Mouse (Mus musculus) liver, adult (tissue): Measurements from ENCODE around the gene Alg12.

Experiments
- GATA4 ChIP-seq: IDR thresholded peaks from 2 replicates; pipeline ENCODE4 v1.6.1; 2014; ENCODE audit warnings: mild to moderate bottlenecking, low read length; ENCODE audit not compliant: insufficient replicate concordance

Gene Alg12

GRCm38 (mm10) chr15:88819026-88819905 lies at the start of gene Alg12, which contains the start of gene Creld2:
Alg12 (minus strand) TSS chr15:88819318.
Creld2 (plus strand) TSS chr15:88819646.
- TF ChIP-seq GATA4 = peak; percentile 89; the same call in 1 of the 2 replicates

- peak; percentile 34; the same call in 1 of the 2 replicates for TF ChIP-seq GATA4
Measured at GRCm38 (mm10) chr15:88868024-88868742, 49.1 kb upstream of the Alg12 start.

GRCm38 (mm10) chr15:88867368-88868023 lies 48.4 kb upstream of the Alg12 start:
- TF ChIP-seq GATA4 = peak; percentile 32; the same call in 1 of the 2 replicates

- no peak for TF ChIP-seq GATA4
Measured at GRCm38 (mm10) chr15:88866934-88867356, 47.8 kb upstream of the Alg12 start.

GRCm38 (mm10) chr15:88865888-88866695 lies 47.0 kb upstream of the Alg12 start:
- no peak for TF ChIP-seq GATA4

GRCm38 (mm10) chr15:88865061-88865460 lies 45.9 kb upstream of the Alg12 start:
- no peak for TF ChIP-seq GATA4

- no peak for TF ChIP-seq GATA4
Measured at GRCm38 (mm10) chr15:88864270-88865030, 45.3 kb upstream of the Alg12 start.

GRCm38 (mm10) chr15:88863695-88864231 lies 44.6 kb upstream of the Alg12 start:
- peak; percentile 22; the same call in 1 of the 2 replicates for TF ChIP-seq GATA4

- no peak for TF ChIP-seq GATA4
Measured at GRCm38 (mm10) chr15:88862881-88863694, 44.0 kb upstream of the Alg12 start.

GRCm38 (mm10) chr15:88861772-88862622 lies 42.9 kb upstream of the Alg12 start, which contains the start of gene Pim3:
Pim3 (plus strand) TSS chr15:88862186.
- TF ChIP-seq GATA4 = peak; percentile 32; the same call in 1 of the 2 replicates

GRCm38 (mm10) chr15:88860781-88861180 lies 41.7 kb upstream of the Alg12 start:
- no peak for TF ChIP-seq GATA4

- no peak for TF ChIP-seq GATA4
Measured at GRCm38 (mm10) chr15:88859206-88859970, 40.3 kb upstream of the Alg12 start.
